Mouse (Mus musculus) olfactory bulb, adult 2 months (tissue): ENCODE measurements around the gene Pds5b.
"Not testable (repeated sequence)": the region's sequence is repeated elsewhere in the genome, so short reads cannot be mapped to it uniquely, and the experiment has no call there.

Experiments used
- CTCF ChIP-seq: fragments of 200-500 bp; IDR thresholded peaks from 2 replicates; pipeline ENCODE4 v1.5.1; 2012; ENCODE audit warnings: low read depth, mild to moderate bottlenecking, low read length, moderate library complexity; ENCODE audit not compliant: insufficient read depth
- POLR2A ChIP-seq: fragments of 200-500 bp; IDR thresholded peaks from 2 replicates; pipeline ENCODE4 v1.6.1; 2012; ENCODE audit warnings: mild to moderate bottlenecking, low read depth, low read length, moderate library complexity; ENCODE audit not compliant: insufficient read depth

DNA sequence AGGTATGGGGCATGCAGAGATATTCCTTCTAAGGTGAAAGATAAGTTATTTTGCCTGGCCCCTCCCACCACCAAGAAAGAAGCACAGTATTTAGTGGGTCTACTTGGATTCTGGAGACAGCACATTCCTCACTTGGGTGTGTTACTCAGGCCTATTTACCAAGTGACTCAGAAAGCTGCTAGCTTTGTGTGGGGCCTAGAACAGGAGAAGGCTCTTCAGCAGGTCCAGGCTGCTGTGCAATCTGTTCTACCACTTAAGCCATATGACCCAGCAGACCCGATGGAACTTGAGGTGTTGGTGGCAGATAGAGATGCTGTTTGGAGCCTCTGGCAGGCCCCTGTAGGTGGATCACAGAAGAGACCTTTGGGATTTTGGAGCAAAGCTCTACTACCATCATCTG lies 33.1 kb downstream of the Pds5b start:
- not testable (repeated sequence) for TF ChIP-seq CTCF, POLR2A
